Mouse (Mus musculus): ENCODE measurements at regions not wholly inside any gene's neighbourhood (a gene's known extent, or its start where the extent isn't known, plus 50 kb on each side); places are given as distances from the start of the nearest gene placed in this dataset.
A peak's percentile ranks its signal among the peaks of the same experiment; 100 is the strongest.

GRCm38 (mm10) chr2:82360224-82360623 lies 307.2 kb downstream of the Zfp804a start:
- DNase-seq (ENCODE audit: extremely low spot score in 1 of 2, low spot score in 1 of 2): no peak

GRCm38 (mm10) chr2:82373152-82373551 lies 320.1 kb downstream of the Zfp804a start:
- DNase-seq (ENCODE audit: extremely low spot score in 1 of 2, low spot score in 1 of 2): no peak

- no peak for DNase-seq (ENCODE audit: extremely low spot score in 1 of 2, low spot score in 1 of 2)
Measured at GRCm38 (mm10) chr2:82378476-82378875, 325.5 kb downstream of the Zfp804a start.

GRCm38 (mm10) chr2:82385123-82385522 lies 332.1 kb downstream of the Zfp804a start:
- DNase-seq (ENCODE audit: extremely low spot score in 1 of 2, low spot score in 1 of 2): peak in 1 of 2 experiments; percentile 30

GRCm38 (mm10) chr2:82387744-82388143 lies 334.7 kb downstream of the Zfp804a start:
- no peak for DNase-seq (ENCODE audit: extremely low spot score in 1 of 2, low spot score in 1 of 2)

- DNase-seq (ENCODE audit: extremely low spot score in 1 of 2, low spot score in 1 of 2): no peak
Measured at GRCm38 (mm10) chr2:82395426-82395825, 342.4 kb downstream of the Zfp804a start.

GRCm38 (mm10) chr2:82445706-82446105 lies 392.7 kb downstream of the Zfp804a start:
- DNase-seq (ENCODE audit: extremely low spot score in 1 of 2, low spot score in 1 of 2): no peak

- peak in 1 of 2 experiments; percentile 8 for DNase-seq (ENCODE audit: extremely low spot score in 1 of 2, low spot score in 1 of 2)
Measured at GRCm38 (mm10) chr2:82455743-82456142, 402.7 kb downstream of the Zfp804a start.

Data from frontal cortex, adult 2 months (tissue).